Mouse (Mus musculus) stomach, embryonic 14.5 days (tissue): ENCODE data around the gene Gm10073. TPM values are rescaled to one million over a fixed set of nuclear protein-coding genes. Genes with fewer than 3 reads are reported as not detected.

Source experiments
- polyA plus RNA-seq: library from polyadenylated mRNA; unstranded; fragments of >200 nt; fragmentation: Nextera tagmentation; extraction: Ambion mirVana; gene quantifications from 2 replicates; pipeline ENCODE4 v1.2.1, GENCODE M21; 2014

Gene Gm10073
- polyA plus RNA-seq, 1 experiment from 2014 or later = 10.0 TPM

Other genes with a start within 250 kb of the Gm10073 start
- gene Smpd3, start 235.5 kb downstream of the Gm10073 start, polyA plus RNA-seq = 9.7 and 10.7 TPM in 2 replicates
- gene Zfp90, start 158.1 kb downstream of the Gm10073 start, polyA plus RNA-seq = 23.8 and 25.4 TPM in 2 replicates
- not detected in 2 replicates for gene 6030452D12Rik, start 72.9 kb downstream of the Gm10073 start, polyA plus RNA-seq
- gene Cdh3, start 62.6 kb downstream of the Gm10073 start, polyA plus RNA-seq = 18.1 and 18.4 TPM in 2 replicates
- 131 and 155 TPM in 2 replicates for gene Cdh1, start 29.9 kb upstream of the Gm10073 start, polyA plus RNA-seq
- gene Tango6, start 109.6 kb upstream of the Gm10073 start, polyA plus RNA-seq = 9.9 and 10.1 TPM in 2 replicates